Mouse (Mus musculus) monocyte, adult 2 months (primary cell): Measurements from ENCODE around the gene Prmt1.
"Not testable (repeated sequence)": the region's sequence is repeated elsewhere in the genome, so short reads cannot be mapped to it uniquely, and the experiment has no call there.

Source experiments
- DNase-seq, 2 experiments: peaks; one replicate each; pipeline ENCODE4 v3.0.0; 2022; ENCODE audit warnings: low spot score in 2 of 2, low read depth in 1 of 2

The Prmt1 gene

GRCm38 (mm10) chr7:44986192-44986878 lies at the start of gene Prmt1:
TSS of gene Prmt1 (minus strand) at chr7:44986568.
- peak; percentile 99 for DNase-seq

GRCm38 (mm10) chr7:45035631-45036030 lies 49.3 kb upstream of the Prmt1 start:
- no peak for DNase-seq

GRCm38 (mm10) chr7:45033722-45034359 lies 47.5 kb upstream of the Prmt1 start:
- no peak for DNase-seq

GRCm38 (mm10) chr7:45030857-45031256 lies 44.5 kb upstream of the Prmt1 start:
- DNase-seq = no peak

GRCm38 (mm10) chr7:45029995-45030394 lies 43.6 kb upstream of the Prmt1 start:
- DNase-seq = no peak

- DNase-seq = no peak
Observed at GRCm38 (mm10) chr7:45028351-45028750, 42.0 kb upstream of the Prmt1 start.

GRCm38 (mm10) chr7:45027761-45028160 lies 41.4 kb upstream of the Prmt1 start:
- no peak for DNase-seq

- no peak for DNase-seq
Observed at GRCm38 (mm10) chr7:45026256-45026655, 39.9 kb upstream of the Prmt1 start.

GRCm38 (mm10) chr7:45025601-45026220 lies 39.3 kb upstream of the Prmt1 start:
- DNase-seq = no peak

GRCm38 (mm10) chr7:45024281-45025248 lies 38.2 kb upstream of the Prmt1 start:
- no peak for DNase-seq

- DNase-seq = not testable (repeated sequence)
Observed at GRCm38 (mm10) chr7:45023711-45024110, 37.3 kb upstream of the Prmt1 start.

- DNase-seq = no peak
Observed at GRCm38 (mm10) chr7:45020225-45020624, 33.9 kb upstream of the Prmt1 start.

GRCm38 (mm10) chr7:45019031-45019571 lies 32.7 kb upstream of the Prmt1 start:
- no peak for DNase-seq

- DNase-seq = peak; percentile 90 to 91
Observed at GRCm38 (mm10) chr7:45017242-45018061, 31.1 kb upstream of the Prmt1 start, which contains the start of gene Rras. TSS of gene Rras (plus strand) at chr7:45017961.

GRCm38 (mm10) chr7:45016761-45017160 lies 30.4 kb upstream of the Prmt1 start:
- no peak for DNase-seq

- peak; percentile 98 for DNase-seq
Observed at GRCm38 (mm10) chr7:45015957-45016612, 29.7 kb upstream of the Prmt1 start, which contains the start of gene Scaf1. TSS of gene Scaf1 (minus strand) at chr7:45016363.

- DNase-seq = no peak
Observed at GRCm38 (mm10) chr7:45015344-45015956, 29.1 kb upstream of the Prmt1 start.

GRCm38 (mm10) chr7:45014096-45014451 lies 27.7 kb upstream of the Prmt1 start:
- DNase-seq = no peak
